Mouse (Mus musculus) spleen, postnatal 4 days (tissue): Measurements from ENCODE around the gene Arhgef5.
"Not testable (repeated sequence)": the region's sequence is repeated elsewhere in the genome, so short reads cannot be mapped to it uniquely, and the experiment has no call there.

ENCODE experiments used
- DNase-seq, 2 experiments: peaks; one replicate each; pipeline ENCODE4 v3.0.0; 2022; ENCODE audit warnings: low spot score in 2 of 2

Arhgef5 gene

DNA sequence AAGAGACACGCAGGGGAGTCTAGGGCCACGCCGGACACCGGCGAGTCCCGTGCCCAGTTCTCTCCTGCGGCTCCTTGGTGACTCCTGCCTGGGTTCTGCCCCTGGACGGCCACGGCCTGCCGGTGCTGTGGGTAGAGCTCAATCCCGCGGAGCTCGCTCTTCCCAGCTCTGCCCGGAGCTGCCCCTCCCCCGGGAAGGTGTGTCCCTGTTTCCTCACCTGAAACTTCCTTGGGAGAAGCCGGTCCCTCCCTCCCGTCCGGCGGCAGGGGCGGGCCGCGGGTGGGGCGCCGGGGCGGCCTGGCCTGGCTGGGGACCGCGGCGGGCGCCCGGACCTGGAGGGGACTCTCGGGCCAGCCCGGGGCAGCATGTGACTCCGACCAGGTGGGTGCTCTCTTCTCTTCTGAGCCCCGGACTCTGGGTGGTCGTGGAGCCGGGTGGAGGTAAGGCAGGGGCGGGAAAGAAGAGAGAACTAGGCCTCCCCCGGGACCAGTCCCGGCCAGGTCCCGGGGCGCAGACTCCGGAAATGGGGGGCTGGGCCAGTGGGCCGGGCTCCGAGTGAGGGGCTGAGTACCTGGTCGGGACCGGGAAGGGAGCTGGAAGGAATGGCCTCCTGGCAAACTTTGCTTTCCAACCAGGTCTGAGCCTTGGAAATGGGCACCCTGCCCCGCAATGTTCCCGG lies at the start of gene Arhgef5:
TSS of gene Arhgef5 (plus strand) at position 220 of the 679 bp plus-strand sequence.
- DNase-seq, result peak; percentile 17 to 65

DNA sequence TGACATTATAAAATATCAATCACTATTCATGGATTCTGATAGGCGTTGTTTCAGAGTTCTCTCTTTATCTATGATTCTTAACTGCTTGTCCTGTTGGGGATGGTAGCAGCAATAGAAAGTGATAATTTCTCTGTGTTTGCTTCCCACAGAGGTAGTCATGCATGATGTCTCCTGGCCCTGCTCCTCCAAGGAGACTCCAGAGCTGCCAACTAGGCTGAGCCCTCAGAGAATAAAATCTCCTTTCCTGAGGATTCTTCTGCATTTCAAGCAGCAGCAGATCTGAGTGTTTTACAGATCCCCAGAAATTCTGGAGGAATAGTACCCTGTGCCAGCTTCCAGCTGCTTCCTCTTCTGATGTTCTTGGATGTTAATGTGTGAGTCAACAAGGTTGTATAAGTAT lies 34.1 kb upstream of the Arhgef5 start, which contains the start of gene Olfr47:
TSS of gene Olfr47 (plus strand) at position 275 of the 400 bp plus-strand sequence.
- DNase-seq, result not testable (repeated sequence)

DNA sequence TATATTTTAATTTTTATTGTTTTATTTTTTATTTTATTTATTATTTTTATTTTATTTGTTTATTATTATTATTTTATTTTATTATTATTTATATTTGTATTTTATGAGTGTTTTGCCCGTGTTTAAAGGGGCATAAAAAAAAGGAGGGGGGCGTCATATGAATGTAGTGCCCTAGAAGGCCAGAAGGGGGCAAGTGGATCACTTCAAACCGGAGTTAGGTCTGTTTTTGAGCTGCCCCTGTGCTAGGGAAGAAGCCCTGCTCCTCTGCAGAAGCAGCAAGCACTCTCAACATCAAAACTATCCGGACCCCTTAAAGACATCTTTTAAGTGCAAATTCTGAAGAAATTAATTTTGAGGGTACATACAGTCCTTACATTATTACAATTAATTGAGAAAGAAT lies 23.3 kb upstream of the Arhgef5 start:
- DNase-seq, result no peak

DNA sequence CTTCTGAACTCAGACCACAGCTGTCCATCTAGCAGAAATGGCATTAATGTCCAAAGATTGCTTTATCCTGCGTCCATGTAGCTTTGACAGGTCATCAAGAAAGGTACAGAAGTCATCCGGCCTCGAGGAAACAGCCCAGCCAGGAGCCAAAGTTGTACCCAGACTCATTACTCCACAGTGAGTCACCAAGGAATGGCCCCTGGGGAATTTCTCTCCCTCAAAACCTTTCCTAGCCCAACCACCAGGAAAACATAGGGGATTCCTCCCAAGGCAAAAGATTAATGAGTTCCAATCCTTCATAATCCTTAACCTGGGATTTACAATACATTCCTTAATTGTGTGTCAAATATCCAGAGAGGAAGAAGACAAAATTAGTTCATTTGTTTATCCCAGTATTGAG lies 18.0 kb upstream of the Arhgef5 start:
- no peak for DNase-seq

DNA sequence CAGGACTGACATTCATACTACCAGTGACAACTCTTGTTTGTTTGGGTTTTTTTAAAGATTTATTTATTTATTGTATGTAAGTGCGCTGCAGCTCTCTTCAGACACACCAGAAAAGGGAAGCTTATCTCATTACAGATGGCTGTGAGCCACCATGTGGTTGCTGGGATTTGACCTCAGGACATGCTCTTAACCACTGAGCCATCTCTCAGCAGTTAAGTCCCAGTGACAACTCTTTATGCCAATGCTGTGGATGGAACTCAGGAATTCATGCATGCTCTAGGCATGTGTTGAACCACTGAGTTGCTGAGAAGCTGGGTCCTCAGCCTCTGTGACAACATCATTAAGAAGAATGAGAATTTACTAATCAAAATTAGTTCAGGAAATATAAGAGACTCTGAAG lies 12.4 kb upstream of the Arhgef5 start:
- DNase-seq, result no peak

DNA sequence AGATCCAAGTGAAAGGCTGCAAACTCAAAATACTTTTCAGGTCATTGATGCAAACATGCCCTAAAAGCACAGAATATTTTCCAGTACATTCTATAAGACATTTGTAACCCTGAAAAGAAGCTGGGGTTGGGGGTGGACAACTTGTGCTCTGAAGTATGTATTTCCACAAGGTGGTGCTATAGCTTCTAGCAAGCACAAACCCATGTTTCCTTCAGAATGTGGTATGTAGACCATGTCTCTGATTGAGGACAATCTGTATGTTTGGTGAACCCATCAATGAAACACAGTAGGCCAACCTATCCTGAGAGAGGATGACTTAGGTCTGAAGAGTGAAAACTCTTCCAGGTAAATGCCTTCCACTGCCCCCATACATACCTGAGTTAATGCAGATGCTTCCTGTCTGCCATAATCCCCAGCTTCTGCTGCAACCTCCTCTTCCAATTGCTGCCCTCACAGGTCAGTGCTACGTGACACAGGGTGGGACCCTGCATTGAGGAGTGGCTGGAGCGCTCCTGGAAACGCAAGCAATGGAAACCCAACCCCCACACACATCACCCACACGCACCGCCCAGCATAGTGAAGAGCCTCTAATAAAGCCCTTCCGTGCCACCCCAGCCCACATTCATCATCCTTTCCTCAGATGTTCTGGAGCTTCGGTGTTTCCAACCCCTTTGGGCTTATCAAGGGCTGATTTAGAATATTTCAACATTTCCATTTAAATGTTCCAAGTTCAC lies 11.0 kb upstream of the Arhgef5 start:
- no peak for DNase-seq

DNA sequence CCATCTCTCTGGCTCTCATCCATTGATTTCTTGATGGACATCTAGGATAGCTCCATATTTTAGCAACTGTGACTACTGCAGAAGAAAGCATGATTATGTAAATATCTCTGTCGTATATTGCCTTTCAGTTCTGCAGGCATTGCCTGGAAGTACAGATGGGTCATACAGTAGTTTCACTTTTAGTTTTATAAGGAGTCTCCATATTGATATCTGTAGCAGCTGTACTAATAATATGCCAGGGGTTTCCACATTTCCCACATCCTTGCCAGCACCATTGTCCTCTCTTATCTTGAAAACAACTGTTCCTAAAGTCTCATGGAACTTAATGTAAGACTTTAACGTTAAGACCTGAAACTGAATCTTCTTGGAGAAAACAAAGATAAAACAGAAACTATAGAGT lies 4.6 kb upstream of the Arhgef5 start:
- DNase-seq, result no peak

DNA sequence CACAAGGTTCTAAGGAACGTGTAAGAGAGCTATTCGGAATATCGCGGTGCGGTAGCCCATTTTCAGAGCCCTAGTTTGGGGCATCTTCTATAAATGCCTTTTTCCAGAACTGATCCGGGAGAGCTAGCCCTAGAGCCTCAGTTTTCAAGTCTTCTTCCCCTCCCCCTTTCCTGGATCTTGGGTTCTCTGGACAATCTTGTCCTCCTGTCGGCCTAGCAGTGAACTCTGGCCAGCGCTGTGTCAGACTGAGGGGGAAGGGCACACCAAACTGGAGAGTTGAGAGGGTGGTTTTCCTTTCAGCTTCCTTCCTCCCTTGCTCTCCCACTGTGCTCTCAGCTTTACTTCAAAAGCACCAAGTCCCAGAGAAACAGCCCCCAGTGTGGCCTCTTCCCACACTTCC lies 974 bp downstream of the Arhgef5 start:
- DNase-seq, result no peak

DNA sequence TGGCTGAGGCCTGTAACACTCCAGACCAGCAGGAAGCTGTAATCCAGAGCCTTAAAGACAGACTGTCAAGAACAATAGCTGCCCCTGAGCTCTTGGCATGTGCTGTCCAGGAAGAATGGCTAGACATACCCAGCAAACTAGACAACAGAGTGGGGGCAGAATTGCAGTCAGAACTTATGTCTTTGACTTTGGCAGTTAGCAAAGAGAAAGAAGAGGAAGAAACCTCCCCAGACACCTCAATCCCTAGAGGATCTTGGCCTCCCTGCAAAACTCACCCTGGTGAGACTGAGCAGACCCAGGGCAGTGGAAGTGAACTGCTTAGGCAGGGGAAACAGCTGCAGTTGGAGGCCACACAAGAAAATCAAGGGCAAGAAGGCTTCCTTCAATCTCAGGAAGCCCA lies 7.2 kb downstream of the Arhgef5 start:
- DNase-seq, result no peak

DNA sequence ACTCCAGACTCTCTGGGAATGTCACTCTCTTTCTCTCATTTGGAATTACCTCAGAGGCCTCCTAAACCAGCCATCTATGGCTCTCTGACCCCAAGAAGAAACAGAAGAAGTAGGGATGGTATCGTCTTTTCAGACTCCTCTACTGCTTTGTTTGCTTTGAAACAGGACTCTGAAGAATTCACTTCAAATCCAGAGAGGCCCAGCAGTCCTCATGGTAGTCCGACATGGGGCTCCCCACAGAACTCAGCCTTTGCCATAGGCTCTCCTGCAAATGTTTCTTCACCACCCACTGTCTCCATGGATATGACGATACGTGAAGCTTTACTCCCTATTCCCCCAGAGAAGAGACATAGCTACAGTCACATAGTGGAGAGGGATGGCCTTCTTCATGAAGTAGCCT lies 8.7 kb downstream of the Arhgef5 start:
- DNase-seq, result no peak

DNA sequence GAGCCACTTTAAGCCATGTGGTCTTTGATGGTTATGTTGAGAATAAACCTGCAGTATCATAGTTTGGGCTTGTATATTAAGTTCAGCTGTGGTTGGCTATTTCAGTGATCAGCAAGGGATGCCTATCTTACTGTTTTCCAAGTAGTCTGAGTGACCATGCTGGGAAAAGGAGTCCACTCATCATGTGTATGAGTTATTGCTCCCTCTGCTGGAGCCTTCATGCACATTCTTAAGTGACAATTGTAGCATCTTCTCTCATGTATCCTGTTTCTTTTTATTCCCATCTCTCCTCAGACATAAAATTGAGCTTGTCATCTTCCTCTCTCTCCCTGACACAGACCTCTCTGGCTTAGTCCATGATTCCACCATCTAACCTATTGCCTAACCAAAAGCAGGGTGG lies 12.9 kb downstream of the Arhgef5 start:
- no peak for DNase-seq

DNA sequence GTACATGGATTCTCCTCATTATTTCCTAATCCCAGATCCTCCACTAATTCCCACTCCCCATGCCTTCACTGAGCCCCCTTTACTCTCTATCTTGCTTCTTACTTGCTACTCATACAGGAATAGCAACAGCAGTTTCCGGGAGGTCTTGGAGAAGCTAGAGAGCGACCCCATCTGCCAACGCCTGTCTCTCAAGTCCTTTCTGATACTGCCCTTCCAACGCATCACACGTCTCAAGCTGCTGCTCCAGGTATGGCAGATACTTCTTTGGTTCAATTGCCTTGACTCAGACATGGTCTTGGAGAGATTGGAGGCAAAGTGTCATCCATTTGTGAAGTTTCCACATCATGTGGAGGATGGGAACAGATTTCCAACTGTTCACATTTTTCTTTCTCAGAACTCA lies 15.1 kb downstream of the Arhgef5 start:
- no peak for DNase-seq

DNA sequence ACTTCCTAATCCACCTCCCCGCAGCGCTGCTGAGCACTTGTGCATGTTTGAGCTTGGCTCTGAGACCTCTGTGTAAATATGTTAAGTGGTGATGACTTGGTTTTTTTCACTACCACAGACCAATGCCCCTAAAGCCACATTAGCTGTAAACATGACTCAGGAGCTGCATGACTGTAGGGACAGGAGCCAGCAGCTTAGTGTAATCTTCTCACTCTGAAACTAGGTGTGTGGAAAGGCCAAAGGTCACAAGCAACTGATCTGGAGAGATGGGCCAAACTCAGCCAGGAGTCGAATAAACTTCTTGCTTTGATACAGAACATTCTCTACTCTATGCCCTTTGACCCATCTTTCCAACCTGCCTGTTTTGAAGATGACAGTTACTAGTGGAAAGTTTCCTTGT lies 26.7 kb downstream of the Arhgef5 start:
- DNase-seq, result no peak

DNA sequence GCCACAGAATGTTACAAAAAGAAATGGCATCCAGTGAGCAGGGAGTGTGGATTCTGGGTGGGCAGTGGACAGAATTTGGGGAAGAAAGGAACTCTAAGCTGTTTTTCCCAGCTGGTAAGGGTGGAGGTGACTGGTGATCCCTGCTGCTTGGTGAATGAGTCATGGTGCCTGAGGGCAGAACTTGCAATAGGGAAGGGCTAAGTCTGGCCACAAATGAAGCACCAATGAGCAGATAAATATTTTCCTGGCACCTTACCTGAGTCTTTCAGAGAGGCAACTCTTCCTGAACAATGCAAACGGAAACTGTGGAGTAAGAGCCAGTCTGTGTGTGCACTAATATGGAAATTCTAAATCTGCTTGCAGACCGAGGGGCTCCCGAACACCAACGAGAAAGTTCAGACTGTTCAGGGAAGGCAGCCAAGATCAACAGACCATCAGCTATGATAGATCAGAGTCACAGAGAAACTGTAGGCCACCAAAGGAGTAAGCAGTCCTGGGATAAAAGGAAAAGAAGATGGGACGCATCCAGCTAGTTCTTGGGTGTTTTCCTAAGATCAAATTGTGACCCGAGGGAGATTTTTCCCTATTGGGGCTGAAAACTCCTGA lies 27.2 kb downstream of the Arhgef5 start:
- DNase-seq, result no peak

DNA sequence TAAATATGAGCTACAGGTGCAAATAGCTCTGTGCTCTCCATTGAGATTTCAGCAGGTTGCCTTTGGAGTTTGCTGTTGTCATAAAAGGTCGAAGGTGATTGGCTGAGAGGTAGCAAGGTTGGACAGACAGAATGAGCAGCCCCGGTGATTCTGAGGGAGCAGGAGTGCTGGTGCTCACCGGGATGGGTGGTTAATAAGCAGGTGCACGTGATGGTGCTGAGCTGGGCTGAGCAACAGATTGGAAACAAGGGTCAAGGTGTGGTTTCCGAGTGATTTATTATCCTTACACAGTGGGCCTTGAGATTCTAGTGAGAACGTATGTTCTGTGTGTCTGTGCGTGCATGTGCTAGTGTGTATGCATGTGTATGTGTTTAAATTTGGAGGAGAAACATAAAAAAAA lies 27.8 kb downstream of the Arhgef5 start:
- no peak for DNase-seq

DNA sequence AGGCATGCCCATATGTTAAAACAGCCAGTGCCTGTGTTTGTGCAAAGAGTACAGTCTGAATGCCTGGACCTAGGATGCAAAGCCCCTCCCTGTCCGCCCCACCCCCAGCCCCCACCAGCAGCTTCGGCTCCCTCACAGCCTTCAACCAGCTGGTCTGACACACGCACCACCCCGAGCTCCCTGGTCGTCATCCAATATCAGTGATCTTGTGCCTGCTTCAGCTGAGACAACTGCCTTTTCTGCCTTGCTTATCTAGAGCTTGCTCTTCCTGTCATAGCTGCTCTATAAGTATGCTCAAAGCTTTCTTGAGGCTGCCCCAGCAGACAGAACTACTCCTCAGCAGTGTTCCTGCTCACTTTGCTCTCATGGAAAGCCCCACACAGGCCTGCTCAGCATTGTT lies 30.5 kb downstream of the Arhgef5 start:
- no peak for DNase-seq

DNA sequence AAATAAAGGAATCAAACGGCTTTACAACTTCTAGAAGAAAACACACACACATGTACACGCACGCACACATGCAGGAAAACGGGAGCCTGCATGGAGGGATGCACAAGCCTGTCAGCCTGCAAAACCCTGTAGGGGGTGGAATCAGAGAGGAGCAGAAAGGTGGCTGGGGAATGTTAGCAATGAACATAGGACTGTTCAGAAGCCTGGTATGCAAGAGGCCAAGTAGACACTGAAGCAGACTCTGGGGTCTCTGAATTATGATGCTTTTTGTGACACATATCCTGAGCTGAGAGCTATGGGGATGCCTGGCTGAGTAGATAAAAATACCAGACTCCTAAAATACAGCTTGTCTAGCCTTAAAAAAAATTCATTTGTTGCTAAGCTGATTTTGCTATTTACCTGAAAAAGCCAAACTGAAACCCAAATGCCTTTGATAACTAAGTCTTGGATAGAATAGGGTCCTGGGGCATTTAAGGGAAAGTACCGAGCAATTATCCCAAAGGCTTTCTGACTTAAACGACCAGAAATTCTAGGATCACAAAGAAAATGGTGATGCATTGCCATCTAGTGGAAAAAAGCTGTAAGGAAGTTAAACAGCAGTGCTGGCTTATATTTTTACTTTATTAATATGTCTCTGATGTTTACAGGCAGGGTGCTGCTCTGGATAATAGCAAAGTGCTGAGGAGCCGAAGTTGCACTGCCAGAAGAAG lies 31.6 kb downstream of the Arhgef5 start:
- DNase-seq, result peak in 1 of 2 experiments; percentile 43

DNA sequence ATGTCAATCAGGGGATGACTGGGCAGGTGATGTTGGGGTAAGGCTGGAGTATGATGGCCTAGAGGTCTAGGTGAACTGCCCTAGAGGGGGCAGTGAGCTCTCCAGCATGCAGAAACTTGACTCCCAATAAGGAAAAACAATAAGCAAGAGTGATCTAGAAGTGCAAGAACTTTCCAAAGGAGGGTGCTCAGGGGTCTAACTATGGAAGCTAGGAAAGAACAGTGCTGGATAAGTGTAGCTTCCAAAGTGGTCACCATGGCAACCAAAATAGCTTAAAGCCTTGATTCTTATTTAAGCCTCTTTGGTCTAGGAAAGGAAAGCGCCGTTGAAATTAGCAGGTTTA lies 32.1 kb downstream of the Arhgef5 start:
- no peak for DNase-seq

DNA sequence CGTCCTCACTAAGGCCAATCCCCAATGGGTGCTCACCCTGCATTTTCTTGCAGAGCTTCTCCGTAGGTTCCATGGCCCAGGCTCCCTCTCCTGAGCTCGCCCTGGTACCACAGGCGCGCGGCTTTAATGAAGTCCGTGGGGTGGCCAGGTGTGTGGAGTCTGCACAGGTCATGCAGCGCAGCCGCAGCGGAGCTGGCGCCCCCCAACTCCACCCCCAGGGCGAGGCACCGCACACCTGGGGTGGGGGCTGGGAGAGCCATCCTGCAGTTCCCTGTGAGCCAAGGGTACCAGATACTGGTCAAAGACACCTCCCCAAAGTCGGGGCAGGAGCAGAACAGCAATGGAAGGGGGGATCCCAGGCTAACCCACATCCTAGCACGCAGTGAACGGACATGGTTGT lies 44.1 kb downstream of the Arhgef5 start, which contains the start of gene Nobox:
TSS of gene Nobox (minus strand) at position 101 of the 400 bp plus-strand sequence.
- DNase-seq, result no peak

DNA sequence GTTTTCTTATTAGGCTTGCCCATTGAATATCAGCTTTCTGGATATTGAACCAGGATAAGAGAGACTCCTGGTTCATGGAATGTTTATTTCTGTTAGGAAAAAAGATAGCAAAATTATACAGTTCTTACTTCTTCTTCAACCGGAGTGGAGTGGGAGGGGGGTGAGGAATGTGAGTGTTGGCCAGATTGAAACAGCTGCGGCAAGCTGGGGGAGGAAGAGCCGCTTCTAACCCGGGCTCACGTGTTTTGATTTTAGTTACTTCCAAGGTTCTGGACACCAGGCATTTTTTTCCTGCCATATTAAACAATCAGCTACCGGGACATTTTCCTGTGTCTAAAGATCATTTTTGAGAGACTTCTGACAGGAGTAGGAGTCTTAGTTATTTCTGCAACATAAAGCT lies 44.7 kb downstream of the Arhgef5 start:
- no peak for DNase-seq

DNA sequence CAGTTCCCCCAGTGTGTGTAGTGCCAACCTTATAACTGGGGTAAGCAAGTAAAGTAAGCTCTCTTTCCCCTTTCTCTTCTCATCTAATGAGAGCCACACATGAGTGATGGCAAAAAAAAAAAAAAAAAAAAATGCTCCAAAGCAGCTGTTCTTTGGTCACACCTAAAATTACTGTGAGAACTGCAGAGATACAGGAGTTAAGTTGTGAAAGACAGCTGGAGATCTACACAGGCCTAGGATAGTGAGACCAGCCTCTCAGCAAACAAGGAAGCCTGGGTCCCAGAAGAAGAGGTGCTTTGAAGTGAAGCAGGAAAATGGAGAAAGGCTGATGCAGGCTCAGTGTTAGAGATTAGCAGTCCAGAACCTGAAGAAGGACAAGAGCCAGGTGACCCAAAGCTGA lies 47.2 kb downstream of the Arhgef5 start:
- DNase-seq, result no peak

DNA sequence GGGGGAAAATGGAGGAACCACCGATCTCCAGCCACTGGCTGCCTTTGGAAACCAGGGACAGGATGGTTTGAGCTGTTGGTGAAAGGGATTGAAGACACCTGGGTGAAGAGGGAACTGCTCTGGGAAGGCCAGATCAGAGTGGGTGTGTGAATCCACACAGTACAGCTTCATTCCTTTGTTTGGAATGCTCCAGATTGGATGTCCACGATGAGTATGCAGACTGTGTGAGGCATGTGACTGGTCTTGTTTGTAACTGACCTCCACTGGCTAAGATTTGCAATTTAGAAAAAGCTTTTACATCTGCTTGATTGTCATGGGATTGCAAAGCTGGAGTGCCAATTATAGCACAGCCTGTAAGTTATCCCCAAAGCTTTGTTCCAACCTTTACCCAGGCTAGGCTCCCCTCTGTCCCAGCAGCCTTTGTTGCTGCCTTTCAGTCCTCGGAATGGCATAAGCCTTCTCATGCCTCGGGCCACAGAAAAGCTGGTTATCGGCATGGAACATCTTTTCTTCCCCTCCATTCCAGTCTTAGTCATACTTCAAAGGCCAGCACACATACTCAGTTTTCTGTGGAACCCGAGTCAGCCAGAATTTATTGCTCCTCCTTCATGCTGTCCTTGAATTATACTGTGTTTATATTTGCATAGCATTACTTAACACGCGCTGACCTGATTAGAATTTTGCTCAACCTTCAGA lies 47.7 kb downstream of the Arhgef5 start:
- no peak for DNase-seq
